Mouse (Mus musculus): ENCODE results near the gene Zxdc. TPM values are rescaled to one million over a fixed set of nuclear protein-coding genes. Genes with fewer than 3 reads are reported as not detected.

Zxdc gene
- polyA plus RNA-seq, 1 experiment from 2014 or later: 6.9 TPM

DNA sequence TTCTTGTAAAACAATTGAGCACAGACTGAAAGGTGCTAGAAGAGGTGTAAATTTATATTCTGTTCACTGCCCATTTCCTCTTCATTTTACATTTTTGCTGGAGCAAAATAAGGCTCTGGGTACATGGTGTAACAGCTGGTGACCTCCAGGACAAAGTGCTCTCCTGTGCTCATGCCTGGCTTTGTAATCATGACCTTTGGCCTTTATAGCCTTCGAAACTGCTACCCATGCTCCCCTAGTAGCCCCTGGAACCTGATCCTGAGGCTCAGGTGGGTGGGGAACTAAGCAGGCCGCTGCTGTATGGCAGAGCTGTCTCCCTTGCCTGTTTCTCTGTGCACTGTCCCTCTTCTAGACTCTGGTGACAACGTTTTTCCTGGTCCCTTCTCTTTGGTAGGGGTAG is 24.7 kb downstream of the Zxdc start:
- no peak overlapping the region for H3K27ac ChIP-seq (ENCODE audit: low read length)
- TF ChIP-seq CTCF (IDR thresholded peaks at IDR 0.05) (no peak), EP300 (IDR thresholded peaks at IDR 0.05) (no peak)
- H3K4me1 ChIP-seq (ENCODE audit: insufficient read depth, low read depth, low read length): no peaks in the 10 kb centered on the region
- no peaks in the 10 kb centered on the region for H3K27me3 ChIP-seq (replicated peaks; ENCODE audit: insufficient read depth, low read length)
- ATAC-seq: no peak
- H3K4me2 ChIP-seq (replicated peaks; ENCODE audit: low read depth, low read length): no peak overlapping the region
- no peaks in the 10 kb centered on the region for H3K9me3 ChIP-seq (ENCODE audit: low read length)
- H3K4me3 ChIP-seq (ENCODE audit: low read depth, low read length): no peak overlapping the region
- peaks cover 10% of the 10 kb centered on the region; the same call in 1 of the 2 replicates for H3K36me3 ChIP-seq (ENCODE audit: insufficient read depth, low read length)
- 51% methylated on average over 3 of the region's 3 CpGs for WGBS
- no peak for DNase-seq (ENCODE audit: low spot score)
- H3K9ac ChIP-seq (replicated peaks; ENCODE audit: low read depth): no peak overlapping the region

DNA sequence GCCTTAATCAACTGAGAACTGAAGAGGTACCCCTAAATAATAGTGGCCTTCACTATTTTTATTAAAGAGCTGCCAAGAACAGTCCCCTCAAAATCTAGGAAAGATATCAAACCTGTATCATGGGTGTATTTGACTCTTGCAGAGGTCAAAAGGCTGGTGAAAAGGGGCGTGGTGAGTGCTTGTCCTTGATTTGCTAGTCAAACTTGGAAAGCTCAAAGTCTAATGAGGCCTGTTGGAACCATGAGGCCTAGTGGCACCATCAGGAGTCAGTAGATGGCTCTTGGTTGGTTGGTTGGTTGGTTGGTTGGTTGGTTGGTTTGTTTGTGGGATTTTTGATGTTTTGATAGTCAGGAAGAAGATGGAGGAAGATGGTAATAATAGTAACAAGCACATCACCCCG is 26.5 kb downstream of the Zxdc start:
- no peaks in the 10 kb centered on the region for H3K27me3 ChIP-seq (replicated peaks; ENCODE audit: insufficient read depth, low read length)
- TF ChIP-seq CTCF (IDR thresholded peaks at IDR 0.05): no peak
- TF ChIP-seq EP300 (IDR thresholded peaks at IDR 0.05): no peak
- no peak for DNase-seq (ENCODE audit: low spot score)
- H3K27ac ChIP-seq (ENCODE audit: low read length): no peak overlapping the region
- no peaks in the 10 kb centered on the region for H3K9me3 ChIP-seq (ENCODE audit: low read length)
- peaks cover 17% of the 10 kb centered on the region; the same call in 1 of the 2 replicates for H3K36me3 ChIP-seq (ENCODE audit: insufficient read depth, low read length)
- H3K4me2 ChIP-seq (replicated peaks; ENCODE audit: low read depth, low read length): no peak overlapping the region
- H3K4me3 ChIP-seq (ENCODE audit: low read depth, low read length): no peak overlapping the region
- H3K9ac ChIP-seq (replicated peaks; ENCODE audit: low read depth): no peak overlapping the region
- 91% methylated on average over 2 of the region's 2 CpGs for WGBS
- no peaks in the 10 kb centered on the region for H3K4me1 ChIP-seq (ENCODE audit: insufficient read depth, low read depth, low read length)
- no peak for ATAC-seq

DNA sequence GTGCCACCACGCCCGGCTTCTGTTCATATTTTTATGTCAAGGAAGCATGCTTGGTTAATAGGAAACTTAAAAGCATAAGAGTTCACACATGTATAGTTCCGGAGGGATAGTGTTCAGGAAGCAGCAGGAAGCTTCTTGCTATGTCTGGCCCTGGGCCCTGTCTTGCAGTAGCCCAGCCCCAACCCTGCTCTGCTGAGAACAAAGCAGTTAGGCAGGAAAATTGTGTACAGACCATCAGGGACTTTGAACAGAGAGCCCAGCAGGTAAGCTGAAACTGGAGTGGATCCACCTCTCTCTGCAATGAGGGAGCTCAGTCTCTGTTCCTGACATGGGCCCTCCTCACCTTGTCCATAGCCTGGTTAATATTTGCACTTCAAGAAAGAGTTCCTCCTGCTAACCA is 28.0 kb downstream of the Zxdc start:
- H3K36me3 ChIP-seq (ENCODE audit: insufficient read depth, low read length): peaks cover 23% of the 10 kb centered on the region; the same call in 1 of the 2 replicates
- no peak overlapping the region for H3K27ac ChIP-seq (ENCODE audit: low read length)
- no peak overlapping the region for H3K9ac ChIP-seq (replicated peaks; ENCODE audit: low read depth)
- ATAC-seq (no peak), DNase-seq (ENCODE audit: low spot score) (no peak)
- H3K4me2 ChIP-seq (replicated peaks; ENCODE audit: low read depth, low read length): no peak overlapping the region
- H3K4me1 ChIP-seq (ENCODE audit: insufficient read depth, low read depth, low read length): no peaks in the 10 kb centered on the region
- no peaks in the 10 kb centered on the region for H3K9me3 ChIP-seq (ENCODE audit: low read length)
- H3K4me3 ChIP-seq (ENCODE audit: low read depth, low read length): no peak overlapping the region
- TF ChIP-seq EP300 (IDR thresholded peaks at IDR 0.05) (no peak), CTCF (IDR thresholded peaks at IDR 0.05) (no peak)
- no peaks in the 10 kb centered on the region for H3K27me3 ChIP-seq (replicated peaks; ENCODE audit: insufficient read depth, low read length)
- 79% methylated on average over 3 of the region's 3 CpGs for WGBS

DNA sequence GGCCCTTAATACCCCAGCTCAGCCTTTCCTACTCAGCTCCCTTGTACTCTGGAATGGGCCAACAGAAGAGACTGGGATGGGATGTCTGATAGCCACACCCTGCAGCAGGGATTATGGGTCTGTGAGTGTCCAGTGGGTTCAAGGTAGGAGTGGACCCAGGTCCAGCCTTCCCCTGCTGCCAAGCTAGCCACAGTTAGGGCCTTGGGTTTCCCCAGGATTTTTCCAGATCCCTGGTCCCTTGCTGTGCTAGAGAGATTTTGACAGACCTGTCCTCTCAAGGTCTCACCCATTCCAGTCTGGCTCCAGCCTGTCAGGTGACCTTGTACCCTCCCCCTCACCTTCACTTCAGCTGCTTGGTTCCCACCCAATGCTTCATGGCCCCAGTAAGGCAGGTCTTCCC is 39.3 kb downstream of the Zxdc start:
- no peak overlapping the region for H3K4me3 ChIP-seq (ENCODE audit: low read depth, low read length)
- no peak for DNase-seq (ENCODE audit: low spot score)
- TF ChIP-seq CTCF (IDR thresholded peaks at IDR 0.05) (no peak), EP300 (IDR thresholded peaks at IDR 0.05) (no peak)
- H3K27me3 ChIP-seq (replicated peaks; ENCODE audit: insufficient read depth, low read length): no peaks in the 10 kb centered on the region
- H3K36me3 ChIP-seq (ENCODE audit: insufficient read depth, low read length): no peaks in the 10 kb centered on the region
- no peak for ATAC-seq
- no peaks in the 10 kb centered on the region for H3K4me1 ChIP-seq (ENCODE audit: insufficient read depth, low read depth, low read length)
- no peak overlapping the region for H3K9ac ChIP-seq (replicated peaks; ENCODE audit: low read depth)
- H3K4me2 ChIP-seq (replicated peaks; ENCODE audit: low read depth, low read length): no peak overlapping the region
- H3K27ac ChIP-seq (ENCODE audit: low read length): no peak overlapping the region
- H3K9me3 ChIP-seq (ENCODE audit: low read length): no peaks in the 10 kb centered on the region

DNA sequence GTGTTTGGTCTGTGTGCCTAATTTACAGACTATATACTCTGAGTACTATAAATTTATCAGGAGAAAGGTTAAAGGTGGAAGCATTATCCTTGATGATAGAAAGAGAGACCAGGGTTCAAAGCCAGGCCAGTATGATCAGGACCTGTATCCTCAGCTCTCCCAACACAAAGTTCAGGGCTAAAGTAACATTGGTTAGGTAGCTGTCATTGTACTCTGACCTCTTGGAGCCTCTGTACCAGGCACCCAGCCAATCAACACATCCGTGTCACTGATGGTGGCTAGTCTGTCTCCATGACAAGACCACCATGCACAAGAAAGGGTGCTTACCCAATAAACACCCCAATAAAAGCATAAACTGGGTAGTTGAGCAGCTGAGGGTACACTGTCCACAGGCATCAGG is 41.7 kb downstream of the Zxdc start:
- TF ChIP-seq EP300 (IDR thresholded peaks at IDR 0.05) (no peak), CTCF (IDR thresholded peaks at IDR 0.05) (no peak)
- Histone ChIP-seq H3K4me1 (ENCODE audit: insufficient read depth, low read depth, low read length) (no peaks in the 10 kb centered on the region), H3K9me3 (ENCODE audit: low read length) (no peaks in the 10 kb centered on the region), H3K27ac (ENCODE audit: low read length) (no peak overlapping the region), H3K4me3 (ENCODE audit: low read depth, low read length) (no peak overlapping the region), H3K27me3 (replicated peaks; ENCODE audit: insufficient read depth, low read length) (no peaks in the 10 kb centered on the region), H3K36me3 (ENCODE audit: insufficient read depth, low read length) (no peaks in the 10 kb centered on the region), H3K9ac (replicated peaks; ENCODE audit: low read depth) (no peak overlapping the region), H3K4me2 (replicated peaks; ENCODE audit: low read depth, low read length) (no peak overlapping the region)
- DNase-seq (ENCODE audit: low spot score): no peak
- no peak for ATAC-seq
- 81% methylated on average over 1 of the region's 1 CpGs for WGBS

DNA sequence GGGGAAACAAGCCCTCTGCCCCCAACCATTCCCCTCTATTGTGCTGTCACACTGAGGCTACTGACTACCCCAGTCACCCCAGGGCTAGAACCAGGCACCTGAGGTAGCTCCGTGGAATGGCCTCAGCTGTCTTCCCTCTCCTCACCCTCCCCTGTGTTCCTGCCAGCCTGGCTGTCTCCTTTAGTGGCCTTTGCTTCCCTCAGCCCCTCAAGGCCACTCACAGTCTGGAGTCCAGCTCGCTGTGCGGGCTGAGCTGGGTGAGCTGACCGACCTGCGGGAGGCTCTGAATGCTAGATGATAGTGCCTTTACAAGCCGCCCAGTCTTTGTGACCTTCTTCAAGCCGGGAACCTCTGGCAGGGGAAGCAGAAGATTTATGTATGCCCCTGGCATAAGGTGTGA is 42.6 kb downstream of the Zxdc start:
- H3K36me3 ChIP-seq (ENCODE audit: insufficient read depth, low read length): no peaks in the 10 kb centered on the region
- H3K27ac ChIP-seq (ENCODE audit: low read length): no peak overlapping the region
- no peak overlapping the region for H3K4me3 ChIP-seq (ENCODE audit: low read depth, low read length)
- no peak overlapping the region for H3K4me2 ChIP-seq (replicated peaks; ENCODE audit: low read depth, low read length)
- H3K9me3 ChIP-seq (ENCODE audit: low read length): no peaks in the 10 kb centered on the region
- H3K9ac ChIP-seq (replicated peaks; ENCODE audit: low read depth): no peak overlapping the region
- WGBS: 77% methylated on average over 7 of the region's 7 CpGs
- H3K27me3 ChIP-seq (replicated peaks; ENCODE audit: insufficient read depth, low read length): no peaks in the 10 kb centered on the region
- no peak for ATAC-seq
- TF ChIP-seq EP300 (IDR thresholded peaks at IDR 0.05) (no peak), CTCF (IDR thresholded peaks at IDR 0.05) (no peak)
- no peak for DNase-seq (ENCODE audit: low spot score)
- no peaks in the 10 kb centered on the region for H3K4me1 ChIP-seq (ENCODE audit: insufficient read depth, low read depth, low read length)

DNA sequence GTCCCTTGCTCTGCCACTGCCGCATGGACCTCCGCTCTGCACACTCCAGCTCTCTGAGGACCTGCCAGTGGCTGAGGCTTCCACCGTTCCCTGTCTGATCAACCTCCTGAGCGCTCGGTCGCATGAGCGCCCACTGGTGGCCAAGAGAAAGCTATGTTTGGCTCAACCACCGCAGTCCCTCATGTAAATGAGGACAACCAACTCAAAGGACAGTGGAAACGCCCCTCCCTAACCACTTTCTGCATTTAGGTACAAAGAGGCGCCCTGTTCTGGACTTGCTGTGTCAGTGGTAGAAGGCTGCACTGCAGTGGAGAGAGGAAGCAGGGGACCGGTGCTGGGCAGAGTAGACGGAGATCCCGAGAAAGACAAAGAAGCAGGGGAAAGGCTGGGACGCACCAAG is 53.3 kb downstream of the Zxdc start:
- Histone ChIP-seq H3K4me3 (ENCODE audit: low read depth, low read length) (no peak overlapping the region), H3K4me1 (ENCODE audit: insufficient read depth, low read depth, low read length) (no peaks in the 10 kb centered on the region), H3K27ac (ENCODE audit: low read length) (no peak overlapping the region), H3K9me3 (ENCODE audit: low read length) (no peaks in the 10 kb centered on the region), H3K36me3 (ENCODE audit: insufficient read depth, low read length) (no peaks in the 10 kb centered on the region), H3K9ac (replicated peaks; ENCODE audit: low read depth) (no peak overlapping the region), H3K27me3 (replicated peaks; ENCODE audit: insufficient read depth, low read length) (0 out of 2 replicates have a peak, but pooled peaks cover 2% of the 10 kb centered on the region), H3K4me2 (replicated peaks; ENCODE audit: low read depth, low read length) (peak overlapping the region; percentile 36; the same call in 1 of the 2 replicates)
- DNase-seq (ENCODE audit: low spot score): peak; percentile 92
- TF ChIP-seq CTCF (IDR thresholded peaks at IDR 0.05): peak; percentile 98
- TF ChIP-seq EP300 (IDR thresholded peaks at IDR 0.05): no peak
- 9% methylated on average over 14 of the region's 14 CpGs for WGBS
- peak; percentile 88 for ATAC-seq

Measured in lung, postnatal 0 days (tissue).